Comparison of ENCODE assay signal across 13 mouse cellular contexts in genomic region chr12:40381824-40382223, GRCm38 (mm10).
DNase-seq lines count a peak whose midpoint lies in the region; ATAC-seq and TF ChIP-seq lines count a peak whose summit lies in the region.
"Had no signal": no experiment of that assay in that cellular context is flagged by ENCODE, and none has a peak within 500 bp of the region (broad histone marks: within the 10 kb centered on the region; RNA-seq: fewer than 3 reads in every experiment).

No protein-coding gene starts in this region.

- no peaks in the 10 kb centered on the region for H3K4me1 ChIP-seq in kidney, embryonic 14.5 days (ENCODE audit: control insufficient read depth, insufficient read depth, low read length)
- no peaks in the 10 kb centered on the region for H3K4me1 ChIP-seq in liver, postnatal 0 days (ENCODE audit: insufficient read depth)
- H3K4me1 ChIP-seq: stomach, embryonic 15.5 days had no signal

- no peak overlapping the region for H3K9ac ChIP-seq in kidney, embryonic 14.5 days (ENCODE audit: low read depth, low read length)
- no peak overlapping the region for H3K9ac ChIP-seq in liver, postnatal 0 days (replicated peaks)
- H3K9ac ChIP-seq: lung, embryonic 14.5 days; stomach, embryonic 15.5 days had no signal

- 63% methylated on average over 11 of the region's 11 CpGs for WGBS in kidney, embryonic 14.5 days
- WGBS in liver, postnatal 0 days (ENCODE audit: insufficient replicate concordance), result 82% methylated on average over 11 of the region's 11 CpGs

- H3K9me3 ChIP-seq in kidney, embryonic 14.5 days (ENCODE audit: control insufficient read depth, low read length), result no peaks in the 10 kb centered on the region
- no peaks in the 10 kb centered on the region for H3K9me3 ChIP-seq in liver, postnatal 0 days (ENCODE audit: low read length)
- H3K9me3 ChIP-seq: stomach, embryonic 15.5 days had no signal

- no peak overlapping the region for H3K4me3 ChIP-seq in kidney, embryonic 14.5 days (ENCODE audit: low read length)
- H3K4me3 ChIP-seq in liver, postnatal 0 days (ENCODE audit: low read depth, low read length), result no peak overlapping the region
- H3K4me3 ChIP-seq: stomach, embryonic 15.5 days had no signal

- ATAC-seq in kidney, embryonic 14.5 days (ENCODE audit: low FRiP score, low TSS enrichment), result no peak
- ATAC-seq in CD4-positive, CD25-positive, alpha-beta regulatory T cell, adult 4 months, result peak; percentile 21
- 0 out of 2 replicates have a peak, but pooled peaks have one; percentile 11 for ATAC-seq in common myeloid progenitor, adult 5-6 weeks (replicated peaks; ENCODE audit: low read depth, poor library complexity, severe bottlenecking)
- no peak for ATAC-seq in megakaryocyte progenitor cell, adult 5-6 weeks (replicated peaks; ENCODE audit: poor library complexity)
- no peak for ATAC-seq in liver, postnatal 0 days

- no peak for TF ChIP-seq CTCF in liver, postnatal 0 days (IDR thresholded peaks at IDR 0.05; ENCODE audit: low read depth)

- no peak for TF ChIP-seq EP300 in liver, postnatal 0 days (IDR thresholded peaks at IDR 0.05; ENCODE audit: low read depth)

- peak; percentile 18 for DNase-seq in kidney, adult 11 months
- peak; percentile 17 to 47 for DNase-seq in kidney, postnatal 25 days
- DNase-seq in left cerebral cortex, adult 18-20 months (ENCODE audit: low spot score in 2 of 2), result no peak
- no peak for DNase-seq in liver, postnatal 0 days
- DNase-seq: adrenal gland, postnatal 25 days; cerebellum, adult 11 months; lung, embryonic 14.5 days; right cerebral cortex, postnatal 14 days had no signal

- H3K4me2 ChIP-seq in kidney, embryonic 14.5 days (replicated peaks; ENCODE audit: low read depth, low read length), result no peak overlapping the region
- H3K4me2 ChIP-seq in liver, postnatal 0 days (ENCODE audit: low read depth, low read length), result no peak overlapping the region
- H3K4me2 ChIP-seq: stomach, embryonic 15.5 days had no signal

- H3K27me3 ChIP-seq in kidney, embryonic 14.5 days (ENCODE audit: control insufficient read depth, insufficient read depth, low read length), result no peaks in the 10 kb centered on the region
- H3K27me3 ChIP-seq in liver, postnatal 0 days (ENCODE audit: insufficient read depth, low read length), result no peaks in the 10 kb centered on the region
- H3K27me3 ChIP-seq: stomach, embryonic 15.5 days had no signal

- H3K27ac ChIP-seq in kidney, embryonic 14.5 days (ENCODE audit: low read depth, low read length), result no peak overlapping the region
- no peak overlapping the region for H3K27ac ChIP-seq in liver, postnatal 0 days (ENCODE audit: low read depth)
- H3K27ac ChIP-seq: stomach, embryonic 15.5 days had no signal

- H3K36me3 ChIP-seq in kidney, embryonic 14.5 days (ENCODE audit: control insufficient read depth, insufficient read depth, low read length), result no peaks in the 10 kb centered on the region; the same call in 1 of the 2 replicates
- H3K36me3 ChIP-seq in liver, postnatal 0 days (replicated peaks; ENCODE audit: insufficient read depth, low read length), result 0 out of 2 replicates have a peak, but pooled peaks cover 3% of the 10 kb centered on the region
- H3K36me3 ChIP-seq: stomach, embryonic 15.5 days had no signal

Comparison
In these comparisons a context has a peak if more than half of its experiments do, and no peak if none do; other contexts are left out.
1. DNase-seq: peak in kidney, adult 11 months (single experiment) and kidney, postnatal 25 days (2 of 2); none in left cerebral cortex, adult 18-20 months (0 of 2) and liver, postnatal 0 days (single experiment).
2. ATAC-seq: peak in CD4-positive, CD25-positive, alpha-beta regulatory T cell, adult 4 months (single experiment) and common myeloid progenitor, adult 5-6 weeks (single experiment); none in kidney, embryonic 14.5 days (single experiment), megakaryocyte progenitor cell, adult 5-6 weeks (single experiment) and liver, postnatal 0 days (single experiment).